Mouse (Mus musculus): ENCODE data around the gene Atl2. TPM values are rescaled to one million over a fixed set of nuclear protein-coding genes. Genes with fewer than 3 reads are reported as not detected.

Gene Atl2
- total RNA-seq, 2 experiments from 2014 or later: 52.9 to 113 TPM

DNA sequence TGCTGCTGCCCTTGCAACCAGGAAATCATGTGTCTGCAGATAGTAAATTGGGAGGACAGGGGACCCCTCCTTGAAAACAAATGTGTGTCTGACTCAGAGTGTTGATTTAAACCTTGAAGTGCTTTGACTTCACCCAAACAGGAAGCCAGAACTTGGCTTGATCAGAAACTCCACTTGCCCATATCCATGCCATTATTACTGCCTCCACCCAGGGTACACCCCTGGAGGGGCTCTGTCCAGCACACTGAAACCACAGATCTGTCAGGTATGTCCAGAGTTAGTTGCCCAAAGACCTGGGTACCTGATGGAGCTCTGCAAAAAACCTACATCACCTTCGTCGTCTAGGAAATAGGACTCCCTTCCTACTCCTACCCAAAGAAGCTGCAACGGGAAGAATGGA, 77.0 kb downstream of the Atl2 start:
- DNase-seq: no peak

GRCm38 (mm10) chr17:79817995-79818394, 77.9 kb downstream of the Atl2 start:
- no peak for DNase-seq

DNA sequence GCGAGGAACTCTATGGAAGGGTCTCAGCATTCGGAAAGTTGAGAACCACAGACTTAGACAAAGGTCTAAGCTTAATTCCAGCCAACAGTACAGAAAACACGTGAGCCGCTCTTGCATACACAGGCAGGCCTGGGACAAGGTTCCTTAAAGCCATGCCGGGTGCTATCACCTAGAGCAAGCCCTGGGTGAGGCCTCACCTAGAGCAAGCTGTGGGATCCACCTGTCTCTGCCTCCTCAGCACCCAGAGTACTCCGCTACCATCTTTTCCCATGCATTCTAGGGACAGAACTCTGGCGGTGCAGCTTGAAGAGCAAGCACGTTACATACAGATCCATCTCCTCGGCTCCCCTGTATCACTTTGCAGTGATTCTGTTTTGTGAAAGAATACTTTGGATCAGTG, 78.4 kb downstream of the Atl2 start:
- DNase-seq: no peak

GRCm38 (mm10) chr17:79816896-79817295, 79.0 kb downstream of the Atl2 start:
- no peak for DNase-seq

DNA sequence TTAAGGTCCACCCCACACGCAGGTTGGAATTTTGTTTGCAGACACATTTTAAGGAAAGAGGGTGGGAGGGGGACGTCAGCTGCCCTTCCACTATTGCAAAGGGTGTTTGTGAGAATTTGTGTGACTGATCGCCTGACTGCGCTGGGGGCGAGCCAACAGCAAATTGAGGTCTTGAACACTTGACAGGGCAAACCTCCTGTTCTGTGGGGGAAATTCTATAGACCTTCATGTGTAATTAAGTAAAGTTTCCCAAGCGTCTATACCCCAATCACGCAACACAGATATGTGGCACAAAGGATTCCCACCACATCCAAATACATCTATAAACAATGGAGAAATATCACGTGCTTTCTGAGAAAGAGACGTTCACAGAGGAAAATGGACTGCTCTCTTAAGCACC, 85.5 kb downstream of the Atl2 start:
- DNase-seq: no peak

DNA sequence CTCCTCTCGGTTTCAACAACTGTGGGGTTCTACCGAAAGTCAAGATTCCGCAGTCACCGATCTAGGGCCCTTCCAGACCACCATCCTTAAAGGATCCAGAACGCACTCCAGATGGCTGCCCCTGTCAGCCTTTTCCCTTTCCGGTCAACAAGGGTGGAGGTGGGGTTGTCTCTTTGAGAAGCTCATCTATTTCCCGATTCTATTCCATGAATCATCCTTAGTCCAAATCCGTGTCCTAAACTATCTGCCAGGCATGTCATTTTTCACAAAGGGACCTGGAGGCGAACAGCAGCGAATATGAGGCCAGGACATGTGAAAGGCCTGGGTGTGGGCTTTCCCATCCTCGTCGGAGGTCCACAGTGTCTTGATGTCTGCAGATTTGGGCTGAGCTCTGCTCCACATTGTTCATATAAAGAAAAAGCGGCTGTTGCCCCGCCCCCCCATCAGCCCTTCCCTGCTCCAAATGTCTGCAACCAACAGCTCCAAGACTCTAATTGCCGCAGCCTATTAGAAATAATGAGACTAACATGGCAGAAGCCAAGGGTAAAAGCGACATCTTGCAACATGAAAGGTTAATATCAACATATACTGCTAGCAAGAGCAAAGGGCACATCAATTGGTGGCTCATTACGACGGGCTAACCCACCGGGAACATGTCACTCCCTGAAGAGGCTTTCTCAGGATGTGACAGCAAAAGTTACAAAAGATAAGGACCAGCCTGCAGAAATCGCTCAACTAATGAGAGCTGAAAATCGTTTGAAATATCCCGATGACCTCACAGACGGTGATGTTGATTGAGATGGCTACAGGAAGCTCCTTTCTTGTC, 86.2 kb downstream of the Atl2 start:
- no peak for DNase-seq

- no peak for DNase-seq
Measured at GRCm38 (mm10) chr17:79807237-79807930, 88.5 kb downstream of the Atl2 start.

DNA sequence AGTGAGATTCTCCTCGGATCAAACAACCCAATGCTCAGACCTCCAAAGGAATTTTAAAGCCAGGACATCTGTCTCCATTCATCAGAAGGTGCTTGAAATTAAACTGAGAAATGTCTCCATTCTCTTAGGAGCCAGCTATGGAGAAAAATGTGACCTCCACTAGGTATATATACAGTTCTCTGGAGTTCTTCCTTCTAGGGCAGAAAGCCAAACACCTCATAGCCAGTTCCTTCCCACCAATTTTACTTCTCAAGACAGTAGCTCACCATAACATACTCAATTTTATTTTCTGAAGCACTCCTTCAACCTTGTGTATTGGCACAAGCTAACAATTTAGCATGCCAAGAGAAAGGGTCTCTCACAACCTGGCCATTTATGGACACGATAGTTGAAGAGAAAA, 91.2 kb downstream of the Atl2 start:
- DNase-seq: no peak

GRCm38 (mm10) chr17:79802056-79802455, 93.9 kb downstream of the Atl2 start:
- no peak for DNase-seq

GRCm38 (mm10) chr17:79798831-79799230, 97.1 kb downstream of the Atl2 start:
- no peak for DNase-seq

Other genes with a start within 250 kb of the Atl2 start
- gene Cyp1b1, start 181.1 kb downstream of the Atl2 start, total RNA-seq (2021): 10 to 100 TPM; 33.9 to 38.1 TPM
- gene Hnrnpll, start 166.2 kb upstream of the Atl2 start, total RNA-seq (2021): 10 to 100 TPM; 45.7 to 51.8 TPM
- 10 to 100 TPM; 13.9 to 19.8 TPM for gene Galm, start 231.3 kb upstream of the Atl2 start, total RNA-seq (2021)